Mouse (Mus musculus): ENCODE data around the gene Ctnnd2.

The Ctnnd2 gene

GRCm38 (mm10) chr15:30709754-30710105 is 537.3 kb downstream of the Ctnnd2 start:
- DNase-seq (ENCODE audit: low read depth, low spot score): no peak

- DNase-seq (ENCODE audit: low read depth, low spot score): no peak
Observed at GRCm38 (mm10) chr15:30714823-30715222, 542.4 kb downstream of the Ctnnd2 start.

- DNase-seq (ENCODE audit: low read depth, low spot score): no peak
Observed at GRCm38 (mm10) chr15:30718811-30719210, 546.4 kb downstream of the Ctnnd2 start.

GRCm38 (mm10) chr15:30719226-30719625 is 546.8 kb downstream of the Ctnnd2 start:
- DNase-seq (ENCODE audit: low read depth, low spot score): no peak

- DNase-seq (ENCODE audit: low read depth, low spot score): no peak
Observed at GRCm38 (mm10) chr15:30721098-30721497, 548.7 kb downstream of the Ctnnd2 start.

GRCm38 (mm10) chr15:30726066-30726465 is 553.7 kb downstream of the Ctnnd2 start:
- DNase-seq (ENCODE audit: low read depth, low spot score): peak; percentile 5

GRCm38 (mm10) chr15:30738178-30738577 is 565.8 kb downstream of the Ctnnd2 start:
- DNase-seq (ENCODE audit: low read depth, low spot score): no peak

- peak; percentile 78 for DNase-seq (ENCODE audit: low read depth, low spot score)
Observed at GRCm38 (mm10) chr15:30740728-30741127, 568.3 kb downstream of the Ctnnd2 start.

GRCm38 (mm10) chr15:30757991-30758390 is 585.6 kb downstream of the Ctnnd2 start:
- DNase-seq (ENCODE audit: low read depth, low spot score): no peak

GRCm38 (mm10) chr15:30762211-30762610 is 589.8 kb downstream of the Ctnnd2 start:
- no peak for DNase-seq (ENCODE audit: low read depth, low spot score)

GRCm38 (mm10) chr15:30762695-30763285 is 590.4 kb downstream of the Ctnnd2 start:
- no peak for DNase-seq (ENCODE audit: low read depth, low spot score)

GRCm38 (mm10) chr15:30776931-30777330 is 604.5 kb downstream of the Ctnnd2 start:
- DNase-seq (ENCODE audit: low read depth, low spot score): no peak

GRCm38 (mm10) chr15:30777801-30778200 is 605.4 kb downstream of the Ctnnd2 start:
- DNase-seq (ENCODE audit: low read depth, low spot score): no peak

- DNase-seq (ENCODE audit: low read depth, low spot score): no peak
Observed at GRCm38 (mm10) chr15:30779903-30780302, 607.5 kb downstream of the Ctnnd2 start.

- DNase-seq (ENCODE audit: low read depth, low spot score): no peak
Observed at GRCm38 (mm10) chr15:30780977-30781376, 608.6 kb downstream of the Ctnnd2 start.

- no peak for DNase-seq (ENCODE audit: low read depth, low spot score)
Observed at GRCm38 (mm10) chr15:30785706-30786320, 613.4 kb downstream of the Ctnnd2 start.

- no peak for DNase-seq (ENCODE audit: low read depth, low spot score)
Observed at GRCm38 (mm10) chr15:30793260-30793659, 620.9 kb downstream of the Ctnnd2 start.

- DNase-seq (ENCODE audit: low read depth, low spot score): no peak
Observed at GRCm38 (mm10) chr15:30795723-30796122, 623.3 kb downstream of the Ctnnd2 start.

- DNase-seq (ENCODE audit: low read depth, low spot score): no peak
Observed at GRCm38 (mm10) chr15:30827424-30828263, 655.3 kb downstream of the Ctnnd2 start.

- DNase-seq (ENCODE audit: low read depth, low spot score): no peak
Observed at GRCm38 (mm10) chr15:30857277-30858176, 685.1 kb downstream of the Ctnnd2 start.

- no peak for DNase-seq (ENCODE audit: low read depth, low spot score)
Observed at GRCm38 (mm10) chr15:30867429-30867828, 695.0 kb downstream of the Ctnnd2 start.

Measured in R1 (cell line).